Mouse (Mus musculus): ENCODE results near the gene Kmt2d.

The Kmt2d gene

GRCm38 (mm10) chr15:98859319-98860043 is 11.5 kb downstream of the Kmt2d start:
- no peak for DNase-seq (ENCODE audit: extremely low spot score, low spot score)

GRCm38 (mm10) chr15:98854214-98854613 is 16.8 kb downstream of the Kmt2d start:
- no peak for DNase-seq (ENCODE audit: extremely low spot score, low spot score)

GRCm38 (mm10) chr15:98853161-98853937 is 17.7 kb downstream of the Kmt2d start:
- no peak for DNase-seq (ENCODE audit: extremely low spot score, low spot score)

- no peak for DNase-seq (ENCODE audit: extremely low spot score, low spot score)
These were observed 18.3 kb downstream of the Kmt2d start for GRCm38 (mm10) chr15:98852733-98853132.

DNA sequence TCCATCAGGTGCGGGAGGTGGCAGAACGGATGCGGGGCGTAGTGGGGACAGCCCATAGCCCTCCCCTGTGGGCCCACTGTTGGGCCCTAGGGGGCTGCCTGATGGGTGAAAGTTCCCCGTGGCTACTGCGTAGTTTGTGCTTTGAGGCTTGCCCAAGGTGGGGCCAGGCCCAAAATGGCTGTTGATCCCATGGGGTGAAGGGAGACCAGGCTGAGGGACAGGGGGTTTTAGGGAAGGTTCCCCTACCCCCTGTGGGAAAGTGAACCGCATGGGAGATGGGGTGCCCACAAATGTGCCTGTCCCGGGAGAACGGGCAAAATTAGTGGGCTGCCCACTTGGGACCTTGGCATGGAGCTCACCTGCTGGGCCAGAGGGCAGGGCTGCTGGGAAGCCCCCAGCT is 18.9 kb downstream of the Kmt2d start:
- DNase-seq (ENCODE audit: extremely low spot score, low spot score): no peak

DNA sequence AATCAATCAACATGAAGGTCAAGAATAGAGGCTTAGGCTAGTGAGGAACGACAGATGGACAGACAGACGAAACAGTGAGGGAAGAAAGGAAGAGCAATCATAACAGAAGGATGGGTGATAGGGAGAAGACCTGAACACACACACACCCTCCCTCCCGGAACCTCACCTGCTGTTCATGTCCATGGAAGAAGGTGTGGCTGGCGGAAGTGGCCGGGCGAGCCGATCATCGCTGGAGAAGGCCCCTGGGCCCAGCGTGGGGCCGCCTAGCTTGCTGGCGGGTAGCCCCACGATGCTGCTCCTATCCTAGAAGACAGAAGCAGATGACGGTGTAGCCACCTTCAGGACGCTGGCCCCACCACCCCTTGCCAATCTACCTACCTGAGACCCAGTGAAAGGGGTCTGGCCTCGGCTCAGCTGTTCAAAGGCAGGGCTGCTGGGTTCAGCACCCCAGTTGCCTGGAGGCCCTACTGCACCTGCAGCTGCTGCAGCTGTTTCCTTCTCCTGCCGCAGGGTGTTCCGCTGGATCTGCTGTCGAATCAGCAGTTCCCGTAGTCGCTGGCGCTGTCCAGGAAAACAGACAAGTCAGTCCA is 19.7 kb downstream of the Kmt2d start:
- no peak for DNase-seq (ENCODE audit: extremely low spot score, low spot score)

GRCm38 (mm10) chr15:98850668-98851067 is 20.3 kb downstream of the Kmt2d start:
- DNase-seq (ENCODE audit: extremely low spot score, low spot score): no peak

- no peak for DNase-seq (ENCODE audit: extremely low spot score, low spot score)
These were observed 20.9 kb downstream of the Kmt2d start for GRCm38 (mm10) chr15:98849956-98850600.

GRCm38 (mm10) chr15:98849165-98849564 is 21.8 kb downstream of the Kmt2d start:
- DNase-seq (ENCODE audit: extremely low spot score, low spot score): no peak

GRCm38 (mm10) chr15:98846140-98846539 is 24.9 kb downstream of the Kmt2d start:
- DNase-seq (ENCODE audit: extremely low spot score, low spot score): no peak

GRCm38 (mm10) chr15:98845149-98845548 is 25.9 kb downstream of the Kmt2d start:
- no peak for DNase-seq (ENCODE audit: extremely low spot score, low spot score)

DNA sequence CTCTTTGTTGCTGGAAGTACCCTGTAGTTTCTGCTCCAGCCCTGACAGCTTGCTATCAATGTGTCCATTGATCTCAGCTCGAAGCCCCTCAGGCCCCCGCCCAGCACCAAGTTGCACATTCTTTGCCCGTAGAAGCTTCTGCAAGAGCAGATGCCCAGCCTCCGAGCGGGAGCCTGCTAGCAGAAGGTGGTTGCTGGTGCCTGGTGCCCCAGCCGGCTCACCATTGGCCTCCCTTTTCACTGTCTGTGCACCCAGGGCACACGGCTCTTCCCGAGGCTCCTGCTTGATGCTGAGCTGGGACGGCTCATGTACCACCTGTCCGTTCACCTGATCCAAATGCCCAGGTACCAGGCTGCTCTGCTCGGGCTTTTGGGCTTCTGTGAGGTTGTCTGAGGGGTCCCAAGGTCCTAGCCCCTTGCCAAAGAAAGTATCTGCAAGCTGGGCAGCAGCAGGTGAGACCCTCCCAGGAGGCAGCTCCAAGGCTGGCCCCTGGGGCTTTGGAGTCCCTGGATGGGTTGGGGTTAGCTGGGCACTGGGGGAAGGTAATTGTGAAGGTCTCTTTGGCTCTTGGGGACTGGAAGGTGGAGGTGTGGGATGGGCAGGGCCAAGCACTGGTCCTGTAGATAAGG is 27.3 kb downstream of the Kmt2d start:
- no peak for DNase-seq (ENCODE audit: extremely low spot score, low spot score)

GRCm38 (mm10) chr15:98839671-98840585 is 31.1 kb downstream of the Kmt2d start:
- no peak for DNase-seq (ENCODE audit: extremely low spot score, low spot score)

GRCm38 (mm10) chr15:98839161-98839560 is 31.8 kb downstream of the Kmt2d start:
- DNase-seq (ENCODE audit: extremely low spot score, low spot score): no peak

- no peak for DNase-seq (ENCODE audit: extremely low spot score, low spot score)
These were observed 33.3 kb downstream of the Kmt2d start for GRCm38 (mm10) chr15:98837743-98838103.

- no peak for DNase-seq (ENCODE audit: extremely low spot score, low spot score)
These were observed 33.8 kb downstream of the Kmt2d start for GRCm38 (mm10) chr15:98837006-98837742.

GRCm38 (mm10) chr15:98835291-98835690 is 35.7 kb downstream of the Kmt2d start:
- no peak for DNase-seq (ENCODE audit: extremely low spot score, low spot score)

GRCm38 (mm10) chr15:98834059-98834458 is 36.9 kb downstream of the Kmt2d start:
- DNase-seq (ENCODE audit: extremely low spot score, low spot score): no peak

DNA sequence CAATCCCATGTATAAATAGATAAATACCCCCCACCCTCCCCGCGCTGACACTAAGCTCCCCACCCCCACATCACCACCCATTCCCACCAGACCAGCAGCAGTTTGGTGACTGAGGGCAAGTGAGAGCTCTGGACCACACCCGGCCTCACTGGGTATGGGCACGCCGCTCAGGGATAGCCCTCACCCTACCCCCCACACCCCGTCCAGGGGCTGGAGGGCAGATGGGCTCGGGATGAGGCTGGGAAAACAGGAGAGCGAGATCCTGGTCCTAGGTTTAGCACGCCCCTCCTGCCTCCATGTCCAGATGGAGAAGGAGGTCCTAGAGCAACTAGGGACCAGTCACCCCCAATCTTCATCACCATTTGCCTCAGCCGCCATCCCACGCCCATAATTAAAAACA is 37.7 kb downstream of the Kmt2d start:
- no peak for DNase-seq (ENCODE audit: extremely low spot score, low spot score)

All from neural tube, embryonic 10.5 days (tissue).